Mouse (Mus musculus): ENCODE data around the gene Slc38a7. TPM values are rescaled to one million over a fixed set of nuclear protein-coding genes. Genes with fewer than 3 reads are reported as not detected.

Slc38a7 gene
- polyA plus RNA-seq (2016; fragmentation: Nextera tagmentation; extraction: Ambion mirVana), result 18.3 and 18.4 TPM in 2 replicates

- peak within 1 kb of the TSS; percentile 76 for H3K4me3 ChIP-seq
- no peaks in the 10 kb centered on the region for H3K27me3 ChIP-seq (replicated peaks; ENCODE audit: low read depth, poor library complexity, severe bottlenecking)
- peak; percentile 79 for DNase-seq (ENCODE audit: low spot score)
- peak within 1 kb of the TSS; percentile 77 for H3K27ac ChIP-seq (replicated peaks)
- peaks cover 7% of the 10 kb centered on the region for H3K36me3 ChIP-seq (replicated peaks)
- H3K9me3 ChIP-seq, result no peaks in the 10 kb centered on the region
- H3K4me1 ChIP-seq, result peaks cover 13% of the 10 kb centered on the region
- 15% methylated on average over 22 of the region's 22 CpGs for WGBS
Observed at GRCm38 (mm10) chr8:95853102-95853843, at the start of gene Slc38a7. Slc38a7 (minus strand) TSS chr8:95853539.

GRCm38 (mm10) chr8:95901864-95902263 is 48.5 kb upstream of the Slc38a7 start:
- peak; percentile 13 for DNase-seq (ENCODE audit: low spot score)
- Histone ChIP-seq H3K4me3 (0 out of 2 replicates have a peak overlapping the region, but pooled peaks have one; percentile 16), H3K36me3 (replicated peaks) (no peaks in the 10 kb centered on the region), H3K27ac (replicated peaks) (no peak overlapping the region; the same call in 1 of the 2 replicates), H3K9me3 (no peaks in the 10 kb centered on the region), H3K4me1 (peaks cover 10% of the 10 kb centered on the region), H3K27me3 (replicated peaks; ENCODE audit: low read depth, poor library complexity, severe bottlenecking) (no peaks in the 10 kb centered on the region)
- 35% methylated on average over 7 of the region's 7 CpGs for WGBS

GRCm38 (mm10) chr8:95893701-95894100 is 40.4 kb upstream of the Slc38a7 start:
- Histone ChIP-seq H3K27me3 (replicated peaks; ENCODE audit: low read depth, poor library complexity, severe bottlenecking) (no peaks in the 10 kb centered on the region), H3K4me1 (no peaks in the 10 kb centered on the region), H3K4me3 (no peak overlapping the region), H3K9me3 (no peaks in the 10 kb centered on the region), H3K27ac (replicated peaks) (no peak overlapping the region), H3K36me3 (replicated peaks) (no peaks in the 10 kb centered on the region)
- no peak for DNase-seq (ENCODE audit: low spot score)
- WGBS, result 86% methylated on average over 5 of the region's 5 CpGs

- Histone ChIP-seq H3K9me3 (no peaks in the 10 kb centered on the region), H3K27me3 (replicated peaks; ENCODE audit: low read depth, poor library complexity, severe bottlenecking) (no peaks in the 10 kb centered on the region)
Observed at GRCm38 (mm10) chr8:95888285-95889136, 35.2 kb upstream of the Slc38a7 start, which contains the start of gene Got2. Got2 (minus strand) TSS chr8:95888547.

GRCm38 (mm10) chr8:95887578-95888284 is 34.4 kb upstream of the Slc38a7 start:
- H3K9me3 ChIP-seq, result no peaks in the 10 kb centered on the region
- DNase-seq (ENCODE audit: low spot score), result peak; percentile 90
- H3K27ac ChIP-seq (replicated peaks), result peak overlapping the region; percentile 92
- H3K4me1 ChIP-seq, result peaks cover 27% of the 10 kb centered on the region
- under 1% methylated on average over 38 of the region's 38 CpGs for WGBS
- peak overlapping the region; percentile 97 for H3K4me3 ChIP-seq
- peaks cover 5% of the 10 kb centered on the region; the same call in 1 of the 2 replicates for H3K36me3 ChIP-seq (replicated peaks)
- H3K27me3 ChIP-seq (replicated peaks; ENCODE audit: low read depth, poor library complexity, severe bottlenecking), result no peaks in the 10 kb centered on the region

More at GRCm38 (mm10) chr8:95888285-95889136, 35.2 kb upstream of the Slc38a7 start, which contains the start of gene Got2:
- Histone ChIP-seq H3K4me1 (peaks cover 27% of the 10 kb centered on the region), H3K4me3 (peak within 1 kb of the TSS; percentile 97), H3K27ac (replicated peaks) (peak within 1 kb of the TSS; percentile 92), H3K36me3 (replicated peaks) (peaks cover 1% of the 10 kb centered on the region; the same call in 1 of the 2 replicates)
- peak; percentile 95 for DNase-seq (ENCODE audit: low spot score)
- WGBS, result 9% methylated on average over 31 of the region's 31 CpGs

GRCm38 (mm10) chr8:95886647-95887577 is 33.6 kb upstream of the Slc38a7 start:
- H3K9me3 ChIP-seq, result no peaks in the 10 kb centered on the region
- H3K4me1 ChIP-seq, result peaks cover 27% of the 10 kb centered on the region
- 78% methylated on average over 17 of the region's 17 CpGs for WGBS
- no peaks in the 10 kb centered on the region for H3K27me3 ChIP-seq (replicated peaks; ENCODE audit: low read depth, poor library complexity, severe bottlenecking)
- peak overlapping the region; percentile 97 for H3K4me3 ChIP-seq
- no peak for DNase-seq (ENCODE audit: low spot score)
- H3K27ac ChIP-seq (replicated peaks), result peak overlapping the region; percentile 92
- peaks cover 12% of the 10 kb centered on the region; the same call in 1 of the 2 replicates for H3K36me3 ChIP-seq (replicated peaks)

GRCm38 (mm10) chr8:95885966-95886365 is 32.6 kb upstream of the Slc38a7 start:
- peaks cover 16% of the 10 kb centered on the region; the same call in 1 of the 2 replicates for H3K36me3 ChIP-seq (replicated peaks)
- no peak overlapping the region for H3K27ac ChIP-seq (replicated peaks)
- no peak overlapping the region for H3K4me3 ChIP-seq
- WGBS, result 80% methylated on average over 5 of the region's 5 CpGs
- DNase-seq (ENCODE audit: low spot score), result no peak
- no peaks in the 10 kb centered on the region for H3K27me3 ChIP-seq (replicated peaks; ENCODE audit: low read depth, poor library complexity, severe bottlenecking)
- H3K4me1 ChIP-seq, result peaks cover 27% of the 10 kb centered on the region
- no peaks in the 10 kb centered on the region for H3K9me3 ChIP-seq

GRCm38 (mm10) chr8:95885271-95885841 is 32.0 kb upstream of the Slc38a7 start:
- WGBS, result 74% methylated on average over 5 of the region's 5 CpGs
- DNase-seq (ENCODE audit: low spot score), result no peak
- no peak overlapping the region for H3K4me3 ChIP-seq
- H3K27me3 ChIP-seq (replicated peaks; ENCODE audit: low read depth, poor library complexity, severe bottlenecking), result no peaks in the 10 kb centered on the region
- H3K27ac ChIP-seq (replicated peaks), result no peak overlapping the region
- no peaks in the 10 kb centered on the region for H3K9me3 ChIP-seq
- H3K4me1 ChIP-seq, result peaks cover 27% of the 10 kb centered on the region
- peaks cover 16% of the 10 kb centered on the region; the same call in 1 of the 2 replicates for H3K36me3 ChIP-seq (replicated peaks)

GRCm38 (mm10) chr8:95884491-95884890 is 31.2 kb upstream of the Slc38a7 start:
- no peak for DNase-seq (ENCODE audit: low spot score)
- Histone ChIP-seq H3K27ac (replicated peaks) (no peak overlapping the region), H3K27me3 (replicated peaks; ENCODE audit: low read depth, poor library complexity, severe bottlenecking) (no peaks in the 10 kb centered on the region), H3K4me1 (peaks cover 27% of the 10 kb centered on the region), H3K9me3 (no peaks in the 10 kb centered on the region), H3K4me3 (no peak overlapping the region), H3K36me3 (replicated peaks) (peaks cover 19% of the 10 kb centered on the region; the same call in 1 of the 2 replicates)
- WGBS, result 85% methylated on average over 12 of the region's 12 CpGs

GRCm38 (mm10) chr8:95882191-95882590 is 28.9 kb upstream of the Slc38a7 start:
- H3K27ac ChIP-seq (replicated peaks), result no peak overlapping the region
- peaks cover 28% of the 10 kb centered on the region for H3K4me1 ChIP-seq
- no peak for DNase-seq (ENCODE audit: low spot score)
- no peak overlapping the region for H3K4me3 ChIP-seq
- H3K36me3 ChIP-seq (replicated peaks), result peaks cover 31% of the 10 kb centered on the region
- H3K9me3 ChIP-seq, result no peaks in the 10 kb centered on the region
- no peaks in the 10 kb centered on the region for H3K27me3 ChIP-seq (replicated peaks; ENCODE audit: low read depth, poor library complexity, severe bottlenecking)
- WGBS, result 92% methylated on average over 9 of the region's 9 CpGs

GRCm38 (mm10) chr8:95881576-95881975 is 28.2 kb upstream of the Slc38a7 start:
- H3K4me1 ChIP-seq, result peaks cover 22% of the 10 kb centered on the region
- 87% methylated on average over 3 of the region's 3 CpGs for WGBS
- H3K9me3 ChIP-seq, result no peaks in the 10 kb centered on the region
- H3K4me3 ChIP-seq, result no peak overlapping the region
- no peak overlapping the region for H3K27ac ChIP-seq (replicated peaks)
- no peak for DNase-seq (ENCODE audit: low spot score)
- no peaks in the 10 kb centered on the region for H3K27me3 ChIP-seq (replicated peaks; ENCODE audit: low read depth, poor library complexity, severe bottlenecking)
- H3K36me3 ChIP-seq (replicated peaks), result peaks cover 37% of the 10 kb centered on the region

Measured in embryonic facial prominence, embryonic 10.5 days (tissue).